Mouse (Mus musculus) spleen, adult 2 months (tissue): ENCODE data around the gene Mlf2. TPM values are rescaled to one million over a fixed set of nuclear protein-coding genes. Genes with fewer than 3 reads are reported as not detected.

Source experiments
- DNase-seq, 2 experiments: peaks; one replicate each; pipeline versions ENCODE4 v3.0.0 to v3.0.0-alpha.2; 2012 to 2021; ENCODE audit warnings: low spot score in 2 of 2, low read depth in 1 of 2
- H3K27ac ChIP-seq: fragments of 200-500 bp; 2 replicates; pipeline ENCODE4 v1.5.1; 2012; ENCODE audit warnings: low read length, inconsistent platforms; ENCODE audit not compliant: insufficient read depth
- H3K27me3 ChIP-seq: fragments of 200-500 bp; 2 replicates; pipeline ENCODE4 v1.6.1; 2012; ENCODE audit warnings: mild to moderate bottlenecking, moderate library complexity, low read length, inconsistent platforms; ENCODE audit not compliant: control insufficient read depth, insufficient read depth
- H3K36me3 ChIP-seq: fragments of 200-500 bp; 2 replicates; pipeline ENCODE4 v1.6.1; 2012; ENCODE audit warnings: mild to moderate bottlenecking, low read length, inconsistent platforms; ENCODE audit not compliant: control insufficient read depth, insufficient read depth
- H3K4me1 ChIP-seq: fragments of 200-500 bp; 2 replicates; pipeline ENCODE4 v1.6.1; 2011; ENCODE audit warnings: inconsistent platforms; ENCODE audit not compliant: control insufficient read depth, insufficient read depth, insufficient read length
- H3K4me3 ChIP-seq: fragments of 200-500 bp; 2 replicates; pipeline ENCODE4 v1.5.1; 2011; ENCODE audit warnings: mild to moderate bottlenecking, inconsistent platforms; ENCODE audit not compliant: insufficient read depth, insufficient read length; ENCODE audit errors: extremely low read depth
- CTCF ChIP-seq: fragments of 200-500 bp; IDR thresholded peaks from 2 replicates; pipeline ENCODE4 v1.5.1; 2011; ENCODE audit warnings: mild to moderate bottlenecking, inconsistent platforms; ENCODE audit not compliant: insufficient read depth, insufficient read length, insufficient replicate concordance; ENCODE audit errors: extremely low read depth
- POLR2A ChIP-seq: fragments of 200-500 bp; IDR thresholded peaks from 2 replicates; pipeline ENCODE4 v1.6.1; 2011; ENCODE audit warnings: low read depth, low read length, inconsistent platforms
- WGBS: fragments of 180-500 bp; shearing (Covaris S2); methylation state at CpG from one replicate; pipeline ENCODE4 v1.1.7; 2018; 5-methylcytosine and 5-hydroxymethylcytosine counted together
- polyA plus RNA-seq: library from polyadenylated mRNA; depleted of rRNA; stranded (reverse); fragments of >200 nt; gene quantifications from 2 replicates; pipeline ENCODE4 v1.2.3, GENCODE M21; 2012

The Mlf2 gene
- polyA plus RNA-seq, 1 experiment: 125 TPM

DNA sequence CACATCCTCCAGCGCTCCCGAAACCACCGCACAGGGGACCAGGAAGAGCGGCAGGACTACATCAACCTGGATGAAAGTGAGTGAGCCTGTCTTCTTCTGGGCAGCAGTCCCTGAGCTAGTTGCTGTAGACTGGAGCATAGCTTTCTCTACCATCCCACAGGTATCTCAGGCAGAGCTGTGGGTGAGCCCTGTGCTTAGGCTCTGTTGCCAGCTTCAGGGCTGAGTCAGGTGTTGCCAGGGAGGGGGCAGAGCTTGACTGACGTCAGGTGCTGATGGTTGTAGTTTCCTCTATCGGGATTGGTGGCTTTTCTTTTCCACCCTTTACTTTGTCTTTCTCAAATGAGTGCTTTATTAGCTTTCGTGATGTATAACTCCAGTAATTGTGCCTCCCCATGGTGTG is 3.5 kb downstream of the Mlf2 start:
- DNase-seq: no peak
- Histone ChIP-seq H3K4me3 (no peak overlapping the region), H3K36me3 (peaks cover 13% of the 10 kb centered on the region), H3K4me1 (peaks cover 6% of the 10 kb centered on the region; the same call in 1 of the 2 replicates), H3K27ac (no peak overlapping the region), H3K27me3 (no peaks in the 10 kb centered on the region)
- no peak for TF ChIP-seq CTCF
- no peak for TF ChIP-seq POLR2A
- 98% methylated on average over 7 of the region's 7 CpGs for WGBS

DNA sequence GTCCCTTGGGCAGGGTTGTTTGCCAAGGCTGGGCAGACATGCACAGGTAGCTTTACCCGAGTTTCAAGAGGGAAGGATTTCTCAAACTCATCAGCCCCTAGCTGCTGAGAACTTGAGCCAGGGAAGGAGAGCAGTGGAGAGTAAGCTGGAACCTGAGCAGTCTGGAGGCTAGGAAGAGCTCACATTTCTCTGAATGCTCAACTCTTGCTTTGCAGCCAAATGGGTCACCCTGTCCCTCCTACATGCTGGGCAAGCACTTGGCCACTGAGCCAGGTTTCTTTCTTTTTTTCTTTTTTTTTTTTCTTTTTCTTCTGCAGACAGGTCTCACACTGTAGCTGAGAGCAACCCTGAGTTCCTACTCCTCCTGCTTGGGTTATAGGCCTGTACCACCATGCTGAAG is 5.5 kb downstream of the Mlf2 start:
- Histone ChIP-seq H3K36me3 (peaks cover 13% of the 10 kb centered on the region), H3K4me3 (no peak overlapping the region), H3K27ac (no peak overlapping the region), H3K4me1 (peaks cover 6% of the 10 kb centered on the region; the same call in 1 of the 2 replicates), H3K27me3 (no peaks in the 10 kb centered on the region)
- DNase-seq: no peak
- WGBS: 86% methylated on average over 1 of the region's 1 CpGs
- TF ChIP-seq POLR2A (no peak), CTCF (no peak)

DNA sequence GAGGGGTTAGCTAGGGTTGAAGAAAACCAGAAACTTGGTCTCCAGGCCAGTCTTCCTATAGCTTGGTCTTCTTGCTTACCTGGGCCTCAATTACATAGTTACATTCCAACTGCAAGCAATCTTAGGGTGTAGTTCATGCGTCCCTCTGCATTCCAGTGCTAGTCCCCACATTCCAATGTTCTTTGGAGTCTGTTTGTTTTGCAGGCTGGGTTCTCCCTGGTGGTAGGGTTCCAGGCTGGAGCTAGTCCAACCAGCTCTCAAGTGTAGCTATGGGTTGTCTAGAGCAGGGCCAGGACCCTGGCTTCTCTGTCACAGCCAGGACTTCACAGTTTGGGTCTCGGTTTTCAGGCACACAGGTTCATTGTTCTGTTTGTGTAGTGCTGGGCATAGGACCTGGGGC is 6.3 kb downstream of the Mlf2 start:
- Histone ChIP-seq H3K27me3 (no peaks in the 10 kb centered on the region), H3K4me3 (no peak overlapping the region), H3K36me3 (peaks cover 13% of the 10 kb centered on the region), H3K27ac (no peak overlapping the region), H3K4me1 (no peaks in the 10 kb centered on the region)
- DNase-seq: no peak
- 91% methylated on average over 2 of the region's 2 CpGs for WGBS
- no peak for TF ChIP-seq CTCF
- TF ChIP-seq POLR2A: no peak

DNA sequence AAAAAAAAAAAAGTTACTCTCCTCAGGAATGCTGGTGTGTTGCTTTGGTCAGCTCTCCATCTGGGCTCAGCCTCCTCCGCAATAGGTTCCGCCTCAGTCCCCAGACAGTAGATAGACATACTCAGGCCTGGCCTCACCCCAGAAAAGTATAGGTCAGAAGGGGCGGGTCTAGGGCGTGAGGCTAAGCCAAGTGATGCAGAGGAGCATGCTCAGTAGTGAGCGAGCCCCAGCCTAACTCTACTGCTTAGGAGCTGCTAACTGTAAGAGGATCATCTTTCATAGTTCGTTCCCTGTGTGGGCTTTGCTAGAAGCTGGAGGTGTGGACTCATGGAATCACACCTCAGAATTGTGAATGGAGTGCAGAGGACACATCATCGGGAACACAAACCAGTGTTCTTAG is 7.4 kb downstream of the Mlf2 start:
- no peak for TF ChIP-seq POLR2A
- WGBS: 88% methylated on average over 7 of the region's 7 CpGs
- no peaks in the 10 kb centered on the region for H3K4me1 ChIP-seq
- no peak for DNase-seq
- H3K27me3 ChIP-seq: no peaks in the 10 kb centered on the region
- H3K27ac ChIP-seq: no peak overlapping the region
- peaks cover 13% of the 10 kb centered on the region for H3K36me3 ChIP-seq
- H3K4me3 ChIP-seq: no peak overlapping the region

DNA sequence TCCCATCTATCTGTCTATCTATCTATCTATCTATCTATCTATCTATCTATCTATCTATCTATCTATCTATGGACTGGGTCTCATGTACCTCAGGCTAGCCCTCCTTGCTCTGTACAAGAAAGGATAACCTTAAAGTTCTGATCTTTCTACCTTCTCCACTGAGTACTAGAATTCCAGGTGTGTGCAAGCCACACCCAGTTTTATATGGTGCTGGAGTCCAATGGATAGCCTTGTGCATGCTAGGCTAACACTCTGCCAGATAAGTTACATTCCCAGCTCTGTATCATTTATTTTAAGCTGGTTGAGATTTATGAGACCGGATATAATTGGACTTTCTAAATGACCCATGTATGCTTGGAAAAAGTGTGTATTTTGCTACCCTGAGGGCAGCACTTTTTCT is 10.5 kb downstream of the Mlf2 start:
- H3K4me3 ChIP-seq: no peak overlapping the region
- TF ChIP-seq CTCF (no peak), POLR2A (no peak)
- 87% methylated on average over 1 of the region's 1 CpGs for WGBS
- H3K27ac ChIP-seq: no peak overlapping the region
- DNase-seq: no peak
- H3K4me1 ChIP-seq: no peaks in the 10 kb centered on the region
- H3K27me3 ChIP-seq: no peaks in the 10 kb centered on the region
- H3K36me3 ChIP-seq: peaks cover 2% of the 10 kb centered on the region; the same call in 1 of the 2 replicates

DNA sequence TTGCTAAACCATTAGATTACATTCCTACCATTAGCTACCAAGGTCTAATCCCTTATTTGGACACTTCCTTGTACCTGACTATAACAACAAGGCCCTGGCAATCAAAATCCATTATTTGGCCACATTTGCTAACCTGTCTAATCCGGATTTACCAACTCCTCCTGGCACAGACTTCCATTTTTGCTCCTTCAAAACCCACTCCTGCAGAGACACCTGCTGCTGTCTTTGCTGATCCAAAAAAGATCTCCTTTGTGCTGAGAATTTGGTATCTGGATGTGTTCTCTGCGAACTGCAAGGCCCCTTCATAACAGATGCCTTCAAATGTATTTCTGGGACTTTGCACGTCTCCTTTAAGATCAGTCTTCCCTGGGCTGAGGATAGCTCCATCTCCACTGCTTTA is 12.3 kb downstream of the Mlf2 start:
- H3K4me3 ChIP-seq: no peak overlapping the region
- no peaks in the 10 kb centered on the region for H3K4me1 ChIP-seq
- H3K27me3 ChIP-seq: no peaks in the 10 kb centered on the region
- H3K36me3 ChIP-seq: no peaks in the 10 kb centered on the region
- no peak for DNase-seq
- TF ChIP-seq CTCF (no peak), POLR2A (no peak)
- WGBS: 87% methylated on average over 3 of the region's 3 CpGs
- H3K27ac ChIP-seq: no peak overlapping the region

DNA sequence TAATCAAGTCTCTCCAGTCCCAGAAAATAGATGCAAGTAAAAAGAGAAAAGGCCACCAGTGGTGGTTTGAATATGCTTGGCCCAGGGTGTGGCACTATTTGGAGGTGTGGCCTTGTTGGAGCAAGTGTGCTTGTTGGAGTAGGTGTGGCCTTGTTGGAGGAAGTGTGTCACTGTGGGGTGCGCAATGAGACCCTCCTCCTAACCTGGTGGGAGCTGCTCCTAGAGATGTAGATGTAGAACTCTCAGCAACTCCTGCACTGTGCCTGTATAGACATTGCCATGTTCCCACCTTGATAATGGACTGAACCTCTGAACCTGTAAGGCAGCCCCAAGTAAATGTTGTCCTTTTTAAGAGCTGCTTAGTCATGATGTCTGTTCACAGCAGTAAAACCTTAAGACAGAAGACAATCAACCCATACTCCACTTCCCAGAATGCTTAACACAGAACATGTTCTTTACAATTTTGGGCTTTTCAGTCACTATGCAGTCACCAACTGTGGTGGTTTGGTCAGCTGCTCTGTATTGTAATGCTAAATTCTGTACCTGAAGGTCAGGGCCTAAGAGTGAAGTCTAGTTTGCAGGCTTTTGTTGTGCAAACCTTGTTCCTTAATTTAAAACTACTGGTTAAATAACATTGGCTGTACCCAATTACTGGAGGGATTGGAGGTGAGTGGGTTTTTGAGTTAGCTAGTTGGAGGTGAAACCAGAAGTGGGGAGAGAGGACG is 23.0 kb downstream of the Mlf2 start:
- Histone ChIP-seq H3K27ac (no peak overlapping the region), H3K27me3 (no peaks in the 10 kb centered on the region), H3K4me1 (no peaks in the 10 kb centered on the region), H3K4me3 (no peak overlapping the region), H3K36me3 (peaks cover 5% of the 10 kb centered on the region)
- no peak for TF ChIP-seq CTCF
- TF ChIP-seq POLR2A: no peak
- 92% methylated on average over 2 of the region's 2 CpGs for WGBS
- DNase-seq: no peak
